Mouse (Mus musculus) gastrocnemius, postnatal 10 days (tissue): ENCODE measurements around the gene Slc9a6. TPM values are rescaled to one million over a fixed set of nuclear protein-coding genes. Genes with fewer than 3 reads are reported as not detected.

ENCODE experiments used
- DNase-seq: peaks from one replicate; pipeline ENCODE4 v3.0.0; 2021; ENCODE audit warnings: mixed read lengths
- long read RNA-seq, 2 experiments: library from polyadenylated mRNA; stranded (forward); transcript quantifications; one replicate each; pipeline ENCODE4 v2.0.0; 2021
- total RNA-seq, 2 experiments: library from RNA; stranded (reverse); gene quantifications; 2 replicates each; pipeline ENCODE4 v1.2.3; 2021

Slc9a6 gene
- total RNA-seq, result 10 to 100 TPM; 16.2 to 16.8 TPM
- long read RNA-seq, experiment 1, full-length matches to known transcripts, result 7 of 16 reads
- long read RNA-seq, experiment 1, partial matches to known transcripts, result 0 of 16 reads
- long read RNA-seq, experiment 1, other reads (novel, unspliced or antisense), result 9 of 16 reads
- long read RNA-seq, experiment 2, full-length matches to known transcripts, result 3 of 9 reads
- long read RNA-seq, experiment 2, partial matches to known transcripts, result 0 of 9 reads
- long read RNA-seq, experiment 2, other reads (novel, unspliced or antisense), result 6 of 9 reads

GRCm38 (mm10) chrX:56609623-56610317 lies at the start of gene Slc9a6:
Gene Slc9a6, plus strand, starts transcription at chrX:56609757.
- peak; percentile 68 for DNase-seq

GRCm38 (mm10) chrX:56572465-56572864 lies 37.1 kb upstream of the Slc9a6 start:
- peak; percentile 16 for DNase-seq

- DNase-seq, result no peak
Measured at GRCm38 (mm10) chrX:56578200-56578599, 31.4 kb upstream of the Slc9a6 start.

- peak; percentile 8 for DNase-seq
Measured at GRCm38 (mm10) chrX:56597219-56597886, 12.2 kb upstream of the Slc9a6 start.

- DNase-seq, result peak; percentile 82
Measured at GRCm38 (mm10) chrX:56597887-56598640, 11.5 kb upstream of the Slc9a6 start, which contains the start of gene Mmgt1. Gene Mmgt1, minus strand, starts transcription at chrX:56598069.

- DNase-seq, result no peak
Measured at GRCm38 (mm10) chrX:56606536-56606935, 3.0 kb upstream of the Slc9a6 start.

GRCm38 (mm10) chrX:56607032-56607710 lies 2.4 kb upstream of the Slc9a6 start:
- no peak for DNase-seq

GRCm38 (mm10) chrX:56609285-56609622 lies 303 bp upstream of the Slc9a6 start:
- no peak for DNase-seq

GRCm38 (mm10) chrX:56610318-56610694 lies 749 bp downstream of the Slc9a6 start:
- peak; percentile 2 for DNase-seq

GRCm38 (mm10) chrX:56615236-56615635 lies 5.7 kb downstream of the Slc9a6 start:
- no peak for DNase-seq

GRCm38 (mm10) chrX:56636185-56636584 lies 26.6 kb downstream of the Slc9a6 start:
- DNase-seq, result no peak

GRCm38 (mm10) chrX:56640066-56640465 lies 30.5 kb downstream of the Slc9a6 start:
- no peak for DNase-seq

GRCm38 (mm10) chrX:56649549-56650354 lies 40.2 kb downstream of the Slc9a6 start:
- no peak for DNase-seq

GRCm38 (mm10) chrX:56650355-56650652 lies 40.7 kb downstream of the Slc9a6 start:
- DNase-seq, result no peak

- DNase-seq, result no peak
Measured at GRCm38 (mm10) chrX:56650885-56651284, 41.3 kb downstream of the Slc9a6 start.

- peak; percentile 23 for DNase-seq
Measured at GRCm38 (mm10) chrX:56651738-56652137, 42.2 kb downstream of the Slc9a6 start.

GRCm38 (mm10) chrX:56655686-56656085 lies 46.1 kb downstream of the Slc9a6 start:
- no peak for DNase-seq

- no peak for DNase-seq
Measured at GRCm38 (mm10) chrX:56659286-56659685, 49.7 kb downstream of the Slc9a6 start.

- no peak for DNase-seq
Measured at GRCm38 (mm10) chrX:56661143-56661542, 51.6 kb downstream of the Slc9a6 start.

GRCm38 (mm10) chrX:56662316-56662715 lies 52.8 kb downstream of the Slc9a6 start:
- DNase-seq, result no peak

GRCm38 (mm10) chrX:56663377-56663776 lies 53.8 kb downstream of the Slc9a6 start:
- no peak for DNase-seq
